Mouse (Mus musculus) cortical plate, adult 2 months (tissue): ENCODE data around the gene Aqp7.

Experiments used
- CTCF ChIP-seq: fragments of 200-500 bp; IDR thresholded peaks from 2 replicates; pipeline ENCODE4 v1.5.1; 2011; ENCODE audit warnings: mild to moderate bottlenecking, control low read depth, low read length; ENCODE audit not compliant: insufficient read depth; ENCODE audit errors: extremely low read depth
- POLR2A ChIP-seq: fragments of 200-500 bp; IDR thresholded peaks from 2 replicates; pipeline ENCODE4 v1.6.1; 2011; ENCODE audit warnings: mild to moderate bottlenecking, low read length, control low read depth; ENCODE audit not compliant: insufficient read depth; ENCODE audit errors: extremely low read depth

- no peak for TF ChIP-seq CTCF
- TF ChIP-seq POLR2A: no peak
Measured at GRCm38 (mm10) chr4:41031242-41031641, 16.7 kb downstream of the Aqp7 start.
